Mouse (Mus musculus): ENCODE results near the gene Nus1. TPM values are rescaled to one million over a fixed set of nuclear protein-coding genes. Genes with fewer than 3 reads are reported as not detected.

Nus1 gene
- polyA plus RNA-seq, 1 experiment from 2014 or later: 11.4 TPM

GRCm38 (mm10) chr10:52384823-52385610, 32.3 kb upstream of the Nus1 start:
- Histone ChIP-seq H3K4me2 (no peak overlapping the region), H3K4me1 (replicated peaks) (peaks cover 3% of the 10 kb centered on the region; the same call in 1 of the 2 replicates), H3K9me3 (replicated peaks) (no peaks in the 10 kb centered on the region), H3K36me3 (no peaks in the 10 kb centered on the region), H3K9ac (no peak overlapping the region), H3K27me3 (replicated peaks) (no peaks in the 10 kb centered on the region), H3K4me3 (no peak overlapping the region), H3K27ac (ENCODE audit: poor library complexity, severe bottlenecking) (no peak overlapping the region)
- no peak for ATAC-seq (ENCODE audit: insufficient number of reproducible peaks, low FRiP score)
- WGBS: 35% methylated on average over 8 of the region's 8 CpGs

- no peak for ATAC-seq (ENCODE audit: insufficient number of reproducible peaks, low FRiP score)
- no peak overlapping the region for H3K4me2 ChIP-seq
- no peak overlapping the region for H3K27ac ChIP-seq (ENCODE audit: poor library complexity, severe bottlenecking)
- no peaks in the 10 kb centered on the region for H3K9me3 ChIP-seq (replicated peaks)
- no peak overlapping the region for H3K9ac ChIP-seq
- WGBS: 52% methylated on average over 4 of the region's 4 CpGs
- no peak overlapping the region for H3K4me3 ChIP-seq
- no peaks in the 10 kb centered on the region for H3K27me3 ChIP-seq (replicated peaks)
- no peaks in the 10 kb centered on the region for H3K36me3 ChIP-seq
- H3K4me1 ChIP-seq (replicated peaks): no peaks in the 10 kb centered on the region
These were observed 30.2 kb upstream of the Nus1 start for GRCm38 (mm10) chr10:52387192-52387591.

GRCm38 (mm10) chr10:52388922-52389430, 28.4 kb upstream of the Nus1 start, which contains the start of gene Nepn:
TSS of gene Nepn (plus strand) at chr10:52388972.
- WGBS: 63% methylated on average over 5 of the region's 5 CpGs
- no peak for ATAC-seq (ENCODE audit: insufficient number of reproducible peaks, low FRiP score)
- no peaks in the 10 kb centered on the region for H3K9me3 ChIP-seq (replicated peaks)
- H3K9ac ChIP-seq: no peak within 1 kb of the TSS
- no peak within 1 kb of the TSS for H3K4me2 ChIP-seq
- no peaks in the 10 kb centered on the region for H3K27me3 ChIP-seq (replicated peaks)
- no peak within 1 kb of the TSS for H3K4me3 ChIP-seq
- no peaks in the 10 kb centered on the region for H3K36me3 ChIP-seq
- no peaks in the 10 kb centered on the region for H3K4me1 ChIP-seq (replicated peaks)
- H3K27ac ChIP-seq (ENCODE audit: poor library complexity, severe bottlenecking): no peak within 1 kb of the TSS

- Histone ChIP-seq H3K9ac (no peak overlapping the region), H3K36me3 (no peaks in the 10 kb centered on the region), H3K27ac (ENCODE audit: poor library complexity, severe bottlenecking) (no peak overlapping the region), H3K9me3 (replicated peaks) (no peaks in the 10 kb centered on the region), H3K27me3 (replicated peaks) (no peaks in the 10 kb centered on the region), H3K4me3 (no peak overlapping the region), H3K4me2 (no peak overlapping the region), H3K4me1 (replicated peaks) (no peaks in the 10 kb centered on the region)
- WGBS: 71% methylated on average over 3 of the region's 3 CpGs
- ATAC-seq (ENCODE audit: insufficient number of reproducible peaks, low FRiP score): no peak
These were observed 27.9 kb upstream of the Nus1 start for GRCm38 (mm10) chr10:52389438-52389837.

- Histone ChIP-seq H3K27me3 (replicated peaks) (no peaks in the 10 kb centered on the region), H3K9ac (no peak overlapping the region), H3K4me1 (replicated peaks) (no peaks in the 10 kb centered on the region), H3K4me3 (no peak overlapping the region), H3K4me2 (no peak overlapping the region), H3K27ac (ENCODE audit: poor library complexity, severe bottlenecking) (no peak overlapping the region), H3K9me3 (replicated peaks) (no peaks in the 10 kb centered on the region), H3K36me3 (no peaks in the 10 kb centered on the region)
- WGBS: 60% methylated on average over 2 of the region's 2 CpGs
- ATAC-seq (ENCODE audit: insufficient number of reproducible peaks, low FRiP score): no peak
These were observed 26.1 kb upstream of the Nus1 start for GRCm38 (mm10) chr10:52391208-52391607.

GRCm38 (mm10) chr10:52396647-52397046, 20.7 kb upstream of the Nus1 start:
- Histone ChIP-seq H3K9ac (no peak overlapping the region), H3K27me3 (replicated peaks) (no peaks in the 10 kb centered on the region), H3K4me3 (no peak overlapping the region), H3K27ac (ENCODE audit: poor library complexity, severe bottlenecking) (no peak overlapping the region), H3K36me3 (no peaks in the 10 kb centered on the region), H3K4me1 (replicated peaks) (no peaks in the 10 kb centered on the region), H3K4me2 (no peak overlapping the region), H3K9me3 (replicated peaks) (no peaks in the 10 kb centered on the region)
- ATAC-seq (ENCODE audit: insufficient number of reproducible peaks, low FRiP score): no peak
- 86% methylated on average over 3 of the region's 3 CpGs for WGBS

GRCm38 (mm10) chr10:52398715-52399114, 18.6 kb upstream of the Nus1 start:
- Histone ChIP-seq H3K9ac (no peak overlapping the region), H3K9me3 (replicated peaks) (no peaks in the 10 kb centered on the region), H3K27ac (ENCODE audit: poor library complexity, severe bottlenecking) (no peak overlapping the region), H3K27me3 (replicated peaks) (no peaks in the 10 kb centered on the region), H3K4me3 (no peak overlapping the region), H3K4me1 (replicated peaks) (no peaks in the 10 kb centered on the region), H3K4me2 (no peak overlapping the region), H3K36me3 (no peaks in the 10 kb centered on the region)
- ATAC-seq (ENCODE audit: insufficient number of reproducible peaks, low FRiP score): no peak
- WGBS: 64% methylated on average over 2 of the region's 2 CpGs

- 48% methylated on average over 3 of the region's 3 CpGs for WGBS
- Histone ChIP-seq H3K9me3 (replicated peaks) (no peaks in the 10 kb centered on the region), H3K9ac (no peak overlapping the region), H3K4me2 (no peak overlapping the region), H3K36me3 (no peaks in the 10 kb centered on the region), H3K27ac (ENCODE audit: poor library complexity, severe bottlenecking) (no peak overlapping the region), H3K4me3 (no peak overlapping the region), H3K27me3 (replicated peaks) (no peaks in the 10 kb centered on the region), H3K4me1 (replicated peaks) (no peaks in the 10 kb centered on the region)
- ATAC-seq (ENCODE audit: insufficient number of reproducible peaks, low FRiP score): no peak
These were observed 17.6 kb upstream of the Nus1 start for GRCm38 (mm10) chr10:52399722-52400121.

- Histone ChIP-seq H3K4me3 (no peak overlapping the region), H3K4me1 (replicated peaks) (no peaks in the 10 kb centered on the region), H3K4me2 (no peak overlapping the region), H3K9ac (no peak overlapping the region), H3K9me3 (replicated peaks) (no peaks in the 10 kb centered on the region), H3K27ac (ENCODE audit: poor library complexity, severe bottlenecking) (no peak overlapping the region), H3K27me3 (replicated peaks) (no peaks in the 10 kb centered on the region), H3K36me3 (no peaks in the 10 kb centered on the region)
- no peak for ATAC-seq (ENCODE audit: insufficient number of reproducible peaks, low FRiP score)
- WGBS: 84% methylated on average over 13 of the region's 13 CpGs
These were observed 12.2 kb upstream of the Nus1 start for GRCm38 (mm10) chr10:52405160-52405559.

GRCm38 (mm10) chr10:52407526-52407925, 9.8 kb upstream of the Nus1 start:
- no peak for ATAC-seq (ENCODE audit: insufficient number of reproducible peaks, low FRiP score)
- no peaks in the 10 kb centered on the region for H3K9me3 ChIP-seq (replicated peaks)
- H3K9ac ChIP-seq: no peak overlapping the region
- no peak overlapping the region for H3K27ac ChIP-seq (ENCODE audit: poor library complexity, severe bottlenecking)
- no peaks in the 10 kb centered on the region for H3K4me1 ChIP-seq (replicated peaks)
- H3K36me3 ChIP-seq: no peaks in the 10 kb centered on the region
- H3K4me3 ChIP-seq: no peak overlapping the region
- no peaks in the 10 kb centered on the region for H3K27me3 ChIP-seq (replicated peaks)
- H3K4me2 ChIP-seq: no peak overlapping the region
- WGBS: 83% methylated on average over 2 of the region's 2 CpGs

GRCm38 (mm10) chr10:52415020-52415419, 2.3 kb upstream of the Nus1 start:
- 73% methylated on average over 2 of the region's 2 CpGs for WGBS
- Histone ChIP-seq H3K9ac (no peak overlapping the region), H3K4me2 (no peak overlapping the region), H3K9me3 (replicated peaks) (no peaks in the 10 kb centered on the region), H3K27ac (ENCODE audit: poor library complexity, severe bottlenecking) (no peak overlapping the region), H3K4me3 (no peak overlapping the region), H3K36me3 (no peaks in the 10 kb centered on the region), H3K4me1 (replicated peaks) (peaks cover 12% of the 10 kb centered on the region), H3K27me3 (replicated peaks) (no peaks in the 10 kb centered on the region)
- no peak for ATAC-seq (ENCODE audit: insufficient number of reproducible peaks, low FRiP score)

- H3K4me3 ChIP-seq: peak overlapping the region; percentile 82
- ATAC-seq (ENCODE audit: insufficient number of reproducible peaks, low FRiP score): no peak
- H3K4me2 ChIP-seq: peak overlapping the region; percentile 66
- 58% methylated on average over 2 of the region's 2 CpGs for WGBS
- no peaks in the 10 kb centered on the region for H3K9me3 ChIP-seq (replicated peaks)
- no peaks in the 10 kb centered on the region for H3K36me3 ChIP-seq
- no peak overlapping the region for H3K9ac ChIP-seq
- H3K27ac ChIP-seq (ENCODE audit: poor library complexity, severe bottlenecking): no peak overlapping the region
- H3K4me1 ChIP-seq (replicated peaks): peaks cover 20% of the 10 kb centered on the region
- no peaks in the 10 kb centered on the region for H3K27me3 ChIP-seq (replicated peaks)
These were observed 889 bp upstream of the Nus1 start for GRCm38 (mm10) chr10:52416458-52416857.
